Mouse (Mus musculus) cerebellum, adult 11-12 months (tissue): ENCODE results near the gene Dtx4.
"Not testable (repeated sequence)": the region's sequence is repeated elsewhere in the genome, so short reads cannot be mapped to it uniquely, and the experiment has no call there.

Source experiments
- DNase-seq: peaks from one replicate; pipeline ENCODE4 v3.0.0; 2022

The Dtx4 gene

DNA sequence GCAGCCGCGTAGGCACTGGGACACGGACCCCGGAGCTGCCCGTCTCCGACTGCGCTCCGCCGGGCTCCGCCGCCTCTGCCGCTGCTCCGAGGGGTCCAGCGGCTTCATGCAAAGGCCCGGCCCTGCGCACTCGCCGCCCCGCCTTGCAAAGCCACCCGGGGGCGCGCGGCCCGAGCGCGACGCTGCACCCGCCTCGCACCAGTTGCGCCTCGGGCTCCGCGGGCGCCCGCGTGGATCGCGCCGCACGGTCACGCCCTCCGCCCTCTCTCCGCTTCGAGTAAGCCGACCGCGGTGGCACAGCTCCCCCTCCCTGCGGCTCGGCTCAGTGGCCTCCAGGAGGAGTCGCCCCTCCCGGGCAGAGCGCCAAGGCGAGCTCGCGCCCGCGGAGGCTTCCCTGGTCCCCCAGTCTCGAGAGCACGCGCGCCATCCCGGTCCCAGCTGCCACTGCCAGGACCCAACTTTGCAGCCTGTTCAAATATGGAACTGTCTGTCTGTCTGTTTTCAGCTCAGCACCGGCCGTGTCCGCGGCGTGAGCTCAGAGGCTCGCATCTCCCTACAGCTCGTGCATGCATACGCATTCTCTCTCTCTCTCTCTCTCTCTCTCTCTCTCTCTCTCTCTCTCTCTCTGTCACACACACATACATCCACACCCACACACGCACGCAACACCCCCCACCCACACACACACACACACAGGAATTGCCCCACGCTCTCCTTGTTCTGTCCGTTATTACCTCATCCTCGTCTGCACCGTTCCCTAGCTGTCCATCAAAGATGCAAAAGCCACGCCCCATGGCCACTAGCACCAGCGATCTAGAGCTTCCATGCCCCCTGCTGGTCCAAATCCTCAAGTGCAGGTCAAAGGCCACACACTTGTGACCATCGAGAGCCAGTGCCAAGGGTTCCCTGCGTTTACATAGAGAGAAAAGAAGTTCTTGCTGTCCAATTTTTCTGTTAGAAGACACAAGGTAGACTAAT is at the start of gene Dtx4:
TSS of gene Dtx4 (minus strand) at position 85 of the 978 bp plus-strand sequence.
- peak; percentile 91 for DNase-seq

DNA sequence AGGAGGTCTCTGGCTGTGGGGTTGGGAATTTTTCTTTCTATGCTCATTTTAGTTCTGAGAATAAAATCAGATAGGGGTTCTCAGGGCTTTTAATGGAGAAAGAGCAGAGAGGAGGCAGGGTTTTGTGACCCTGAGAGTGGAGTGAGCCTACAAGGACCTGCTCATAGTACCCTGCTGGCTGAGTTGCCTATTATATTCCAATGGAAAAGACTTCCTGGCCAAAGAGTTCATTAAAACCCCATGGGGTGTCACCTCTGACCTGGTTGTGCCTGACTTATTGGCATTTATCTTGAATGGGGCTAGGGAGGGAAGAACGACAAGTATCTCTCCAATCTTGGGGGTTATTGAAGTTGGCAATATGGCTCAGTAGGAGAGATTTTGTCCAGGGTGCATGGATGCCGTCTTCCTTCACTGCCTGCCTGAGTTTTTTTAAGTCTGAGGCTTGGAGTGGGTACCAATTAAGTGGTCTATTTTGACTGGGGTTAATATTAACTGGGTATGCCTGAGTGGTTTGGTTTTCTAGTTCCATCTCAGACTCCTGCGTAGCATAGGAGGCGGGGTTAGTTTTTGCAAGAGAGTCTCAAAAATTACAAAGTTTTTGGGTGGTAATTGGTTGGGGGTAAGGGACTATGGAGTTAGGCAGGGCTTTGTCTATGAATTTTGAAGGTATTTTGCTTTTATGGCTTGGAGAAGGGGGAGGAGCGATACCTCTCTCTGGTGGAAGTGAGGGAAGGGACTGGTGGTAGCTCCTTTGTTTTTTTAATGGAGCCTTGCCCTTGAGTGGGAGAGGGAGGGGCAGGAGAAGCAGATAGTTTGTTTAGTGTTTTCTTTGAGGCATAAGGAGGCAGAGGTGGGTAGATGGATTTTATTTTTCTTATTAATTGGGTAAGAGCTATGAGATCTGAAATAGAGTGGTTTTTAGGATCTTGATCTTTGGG is 49.0 kb upstream of the Dtx4 start:
- no peak for DNase-seq

DNA sequence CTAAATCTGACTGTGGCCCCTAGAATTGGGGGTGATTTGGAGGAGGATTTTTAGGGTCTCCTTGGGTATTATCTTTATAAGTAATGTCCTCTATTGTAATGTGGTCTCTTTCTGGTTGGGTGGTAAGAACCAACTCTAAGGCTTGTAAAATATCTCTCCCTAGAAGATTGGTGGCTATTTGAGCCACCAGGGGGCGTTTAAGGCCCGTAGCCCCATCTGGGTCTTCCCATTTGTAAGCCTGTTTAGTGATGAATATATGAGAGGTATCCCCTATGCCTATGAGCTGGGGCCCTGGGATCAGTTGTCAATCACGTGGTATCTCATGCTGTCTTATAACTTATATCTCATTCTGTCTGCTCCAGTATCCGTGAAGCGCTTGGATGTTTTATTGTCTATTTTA is 47.9 kb upstream of the Dtx4 start:
- DNase-seq: no peak

GRCm38 (mm10) chr19:12545440-12545839 is 44.2 kb upstream of the Dtx4 start, which contains the start of gene Fam111a:
Fam111a (plus strand) TSS chr19:12545740.
- DNase-seq: not testable (repeated sequence)

GRCm38 (mm10) chr19:12541644-12542043 is 40.4 kb upstream of the Dtx4 start:
- DNase-seq: no peak

GRCm38 (mm10) chr19:12540727-12541126 is 39.5 kb upstream of the Dtx4 start:
- DNase-seq: no peak

DNA sequence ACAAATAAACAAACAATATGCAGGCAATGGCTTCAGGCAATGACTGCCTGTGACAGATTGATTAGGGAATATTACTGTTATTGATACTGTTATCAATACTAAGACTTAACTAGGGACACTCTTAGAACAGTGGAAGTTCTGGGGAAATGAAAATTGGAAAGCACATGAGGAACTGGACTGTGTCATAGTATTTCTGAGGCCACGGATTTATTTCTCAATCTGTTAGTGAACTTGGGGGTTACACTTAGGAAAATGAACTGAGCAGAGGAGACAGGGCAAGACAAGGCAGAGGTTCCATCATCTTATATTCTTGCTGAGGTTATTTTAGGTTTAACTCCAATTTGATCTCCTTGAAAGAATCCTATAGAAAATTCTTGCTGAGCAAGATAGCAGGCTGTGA is 38.7 kb upstream of the Dtx4 start:
- no peak for DNase-seq

- no peak for DNase-seq
These were observed 35.9 kb upstream of the Dtx4 start for GRCm38 (mm10) chr19:12537168-12537567.

DNA sequence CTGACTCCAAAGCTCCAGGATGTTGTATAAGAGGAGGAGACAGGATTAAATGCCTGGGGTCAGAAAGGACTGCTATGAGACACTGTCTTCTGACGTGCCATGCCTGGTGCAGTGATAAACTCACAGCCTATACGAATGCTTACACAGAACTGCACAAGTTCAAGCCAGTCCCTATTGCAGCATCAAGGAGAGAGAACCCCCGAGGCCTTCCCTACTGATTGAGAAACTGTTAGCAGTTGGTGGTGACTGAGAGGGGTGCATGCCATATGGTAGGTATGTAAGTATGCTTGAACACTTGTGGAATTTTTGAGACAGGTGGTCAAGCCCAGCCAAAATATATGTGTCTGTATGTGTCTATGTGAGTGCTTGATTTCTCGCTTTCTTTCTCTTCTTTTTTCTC is 22.1 kb upstream of the Dtx4 start:
- no peak for DNase-seq

- DNase-seq: no peak
These were observed 17.3 kb upstream of the Dtx4 start for GRCm38 (mm10) chr19:12518541-12518890.

DNA sequence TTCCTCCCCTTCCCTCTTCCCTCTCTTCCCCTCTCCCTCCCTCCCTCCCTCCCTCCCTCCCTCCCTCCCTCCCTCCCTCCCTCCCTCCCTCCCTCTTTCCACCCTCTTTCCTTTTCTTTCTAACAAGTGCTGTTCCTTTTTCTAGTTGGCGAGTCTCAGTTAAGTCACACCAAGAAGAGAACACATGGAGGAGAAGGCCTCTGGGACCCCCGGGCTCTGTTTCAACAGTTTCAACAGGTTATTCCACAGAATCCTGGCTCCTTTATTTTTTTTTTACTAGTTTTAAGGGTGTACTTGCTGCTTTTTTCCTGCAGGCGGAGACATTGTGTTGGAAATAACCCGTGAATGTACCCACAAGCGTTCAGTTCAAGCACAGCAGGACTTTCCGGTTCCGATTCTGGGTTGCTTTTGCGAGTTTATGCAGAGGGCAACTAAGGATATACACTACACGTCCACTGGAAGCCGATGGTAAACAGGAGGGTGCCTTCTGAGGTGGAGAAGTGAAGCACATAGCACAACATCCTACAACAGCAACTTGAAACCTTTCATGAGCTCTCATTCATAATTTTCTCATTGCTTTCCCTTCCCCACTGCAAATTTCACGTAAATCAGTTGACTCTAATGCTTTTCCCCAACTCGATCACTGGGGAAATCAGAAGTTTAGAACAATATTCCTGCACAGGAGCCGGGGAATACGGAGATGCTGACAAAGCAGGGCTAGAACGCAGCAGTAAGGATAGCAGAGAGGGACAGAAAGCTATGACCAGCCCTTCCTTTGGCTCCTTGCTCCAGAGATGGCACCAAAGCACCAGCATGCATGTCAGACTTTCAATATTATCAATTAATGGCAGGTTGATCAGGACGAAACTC is 16.7 kb upstream of the Dtx4 start:
- DNase-seq: peak; percentile 36

GRCm38 (mm10) chr19:12514621-12515020 is 13.4 kb upstream of the Dtx4 start:
- DNase-seq: no peak

GRCm38 (mm10) chr19:12502756-12503155 is 1.5 kb upstream of the Dtx4 start:
- no peak for DNase-seq

DNA sequence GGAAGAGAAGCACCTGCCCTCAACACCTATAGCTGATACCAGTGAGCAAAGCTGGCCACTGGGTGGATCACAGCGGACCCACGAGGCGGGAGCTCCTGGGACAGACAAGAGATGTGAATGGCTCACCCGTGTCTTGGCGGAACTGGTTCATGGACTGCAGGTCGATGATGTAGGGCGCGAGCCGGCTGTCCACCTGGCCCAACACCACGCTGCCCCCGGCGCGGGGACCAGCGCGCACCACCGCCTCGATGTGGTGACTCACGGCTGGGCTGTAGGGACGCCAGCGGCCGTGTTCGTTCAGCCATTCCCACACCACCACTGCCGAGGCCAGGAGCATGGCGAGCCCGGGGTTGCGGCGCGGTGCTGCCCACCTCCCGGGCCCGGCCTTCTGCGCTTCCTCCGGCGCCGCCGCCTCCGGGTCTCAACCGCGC is 358 bp downstream of the Dtx4 start:
- DNase-seq: peak; percentile 66

GRCm38 (mm10) chr19:12500124-12500523 is 1.1 kb downstream of the Dtx4 start:
- peak; percentile 47 for DNase-seq

DNA sequence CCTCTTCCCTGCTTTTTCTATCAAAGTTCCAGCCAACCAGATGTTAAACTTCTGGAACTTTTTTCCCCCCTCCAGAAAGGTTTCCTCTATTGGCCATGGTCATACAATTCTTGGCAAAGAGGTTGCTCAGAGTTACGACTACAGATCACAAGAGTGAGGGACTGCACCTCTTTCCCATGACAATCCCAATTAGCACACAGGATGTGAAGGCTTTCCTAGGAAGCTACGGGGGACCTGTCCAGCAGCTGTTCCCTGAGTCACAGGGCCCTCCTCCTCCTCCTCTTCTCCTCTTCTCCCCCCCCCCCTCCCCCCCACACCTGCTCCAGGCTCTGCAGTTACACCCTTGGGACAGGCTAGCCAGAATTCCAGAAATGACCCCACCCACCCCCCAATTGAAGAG is 1.8 kb downstream of the Dtx4 start:
- DNase-seq: no peak

DNA sequence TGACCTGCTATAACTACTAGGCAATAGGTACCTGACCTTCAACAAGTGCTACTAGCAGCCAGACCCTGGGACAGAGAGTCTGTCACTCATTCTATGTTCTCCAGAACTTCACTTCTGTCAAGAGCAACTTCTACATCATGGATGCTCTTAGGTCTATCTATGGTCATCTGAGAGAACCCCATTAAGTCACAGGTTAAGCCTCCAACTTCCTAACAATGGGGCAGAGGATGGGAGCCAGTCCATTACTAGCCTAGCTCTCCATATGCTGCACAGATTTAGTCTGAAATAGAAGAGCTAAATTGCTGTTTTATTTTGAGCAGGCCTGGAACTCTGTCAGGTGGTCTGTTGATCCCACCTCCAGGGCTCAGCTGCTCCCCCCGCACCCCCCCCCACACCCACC is 2.3 kb downstream of the Dtx4 start:
- DNase-seq: no peak

GRCm38 (mm10) chr19:12498321-12498720 is 2.9 kb downstream of the Dtx4 start:
- DNase-seq: no peak

- no peak for DNase-seq
These were observed 3.3 kb downstream of the Dtx4 start for GRCm38 (mm10) chr19:12497909-12498308.

- no peak for DNase-seq
These were observed 5.0 kb downstream of the Dtx4 start for GRCm38 (mm10) chr19:12496241-12496640.

GRCm38 (mm10) chr19:12494972-12495535 is 6.2 kb downstream of the Dtx4 start:
- DNase-seq: no peak

- DNase-seq: no peak
These were observed 7.1 kb downstream of the Dtx4 start for GRCm38 (mm10) chr19:12494187-12494458.
